Mouse (Mus musculus) MEL (cell line): ENCODE data around the gene Mup6. TPM values are rescaled to one million over a fixed set of nuclear protein-coding genes. Genes with fewer than 3 reads are reported as not detected.

ENCODE experiments used
- DNase-seq: peaks from one replicate; pipeline ENCODE4 v3.0.0; 2011; ENCODE audit warnings: low read depth, low spot score
- H3K27ac ChIP-seq: 2 replicates; pipeline ENCODE4 v1.5.1; 2012; ENCODE audit warnings: low read depth, mild to moderate bottlenecking, control low read depth, low read length, moderate library complexity; ENCODE audit not compliant: control insufficient read depth
- H3K27me3 ChIP-seq, 2 experiments: fragments of 150-350 bp in 1 of 2; sonication (generic) in 1 of 2; 2 replicates each; pipeline ENCODE4 v1.6.1; 2012; ENCODE audit warnings: low read length in 2 of 2, mild to moderate bottlenecking in 2 of 2, improper control_type of control experiment in 1 of 2, moderate library complexity in 1 of 2; ENCODE audit not compliant: insufficient read depth in 2 of 2, control insufficient read depth in 1 of 2
- H3K36me3 ChIP-seq, 2 experiments: 2 replicates each; pipeline ENCODE4 v1.6.1; 2012 to 2014; ENCODE audit warnings: low read length in 2 of 2, improper control_type of control experiment in 1 of 2, inconsistent platforms in 1 of 2, mild to moderate bottlenecking in 1 of 2; ENCODE audit not compliant: insufficient read depth in 2 of 2, control insufficient read depth in 1 of 2
- H3K4me1 ChIP-seq, 2 experiments: fragments of 150-350 bp in 1 of 2; sonication (generic) in 1 of 2; 2 replicates each; pipeline ENCODE4 v1.6.1; 2012; ENCODE audit warnings: low read length in 2 of 2, improper control_type of control experiment in 1 of 2, mild to moderate bottlenecking in 1 of 2; ENCODE audit not compliant: insufficient read depth in 2 of 2, control insufficient read depth in 1 of 2
- H3K4me3 ChIP-seq, 2 experiments: fragments of 150-350 bp in 1 of 2; sonication (generic) in 1 of 2; 2 replicates each; pipeline ENCODE4 v1.5.1; 2012; ENCODE audit warnings: low read depth in 2 of 2, low read length in 2 of 2, mild to moderate bottlenecking in 2 of 2, moderate library complexity in 2 of 2, control low read depth in 1 of 2, improper control_type of control experiment in 1 of 2; ENCODE audit not compliant: control insufficient read depth in 1 of 2, insufficient read depth in 1 of 2
- H3K79me2 ChIP-seq: 2 replicates; pipeline ENCODE4 v1.6.1; 2012; ENCODE audit warnings: mild to moderate bottlenecking, low read length, moderate library complexity; ENCODE audit not compliant: control insufficient read depth, poor library complexity, insufficient read depth
- H3K9ac ChIP-seq: 2 replicates; pipeline ENCODE4 v1.6.1; 2012; ENCODE audit warnings: low read depth, mild to moderate bottlenecking, control low read depth, low read length, moderate library complexity; ENCODE audit not compliant: control insufficient read depth, poor library complexity, severe bottlenecking
- H3K9me3 ChIP-seq: fragments of 150-350 bp; sonication (generic); replicated peaks from 2 replicates; pipeline ENCODE4 v1.6.1; 2012; ENCODE audit warnings: mild to moderate bottlenecking, low read length, improper control_type of control experiment, moderate library complexity; ENCODE audit not compliant: insufficient read depth
- E2F4 ChIP-seq: IDR thresholded peaks from 2 replicates; pipeline ENCODE4 v1.6.1; 2011; ENCODE audit warnings: low read depth, low read length, improper control_type of control experiment, borderline replicate concordance
- ELF1 ChIP-seq: IDR thresholded peaks from 2 replicates; pipeline ENCODE4 v1.6.1; 2014; ENCODE audit warnings: low read depth, mild to moderate bottlenecking, inconsistent platforms, low read length, improper control_type of control experiment, moderate library complexity
- EP300 ChIP-seq, 2 experiments: IDR thresholded peaks; 2 replicates each; pipeline ENCODE4 v1.6.1; 2011; ENCODE audit warnings: improper control_type of control experiment in 2 of 2, low read length in 2 of 2, low read depth in 1 of 2, mild to moderate bottlenecking in 1 of 2
- ETS1 ChIP-seq: IDR thresholded peaks from 2 replicates; pipeline ENCODE4 v1.6.1; 2012; ENCODE audit warnings: low read depth, mild to moderate bottlenecking, inconsistent platforms, low read length, improper control_type of control experiment, moderate library complexity
- GABPA ChIP-seq: IDR thresholded peaks from 2 replicates; pipeline ENCODE4 v1.6.1; 2012; ENCODE audit warnings: low read depth, mild to moderate bottlenecking, inconsistent platforms, low read length, improper control_type of control experiment, moderate library complexity
- MAFK ChIP-seq: IDR thresholded peaks from 2 replicates; pipeline ENCODE4 v1.6.1; 2011; ENCODE audit warnings: low read depth, mild to moderate bottlenecking, low read length, improper control_type of control experiment, borderline replicate concordance
- MAX ChIP-seq: IDR thresholded peaks from 2 replicates; pipeline ENCODE4 v1.6.1; 2011; ENCODE audit warnings: low read length, improper control_type of control experiment
- MYB ChIP-seq: IDR thresholded peaks from 2 replicates; pipeline ENCODE4 v1.6.1; 2011; ENCODE audit warnings: mild to moderate bottlenecking, low read depth, low read length, improper control_type of control experiment
- NELFE ChIP-seq: IDR thresholded peaks from 2 replicates; pipeline ENCODE4 v1.6.1; 2011; ENCODE audit warnings: low read depth, low read length, improper control_type of control experiment
- NRF1 ChIP-seq: IDR thresholded peaks from 2 replicates; pipeline ENCODE4 v1.6.1; 2014; ENCODE audit warnings: low read depth, mild to moderate bottlenecking, inconsistent platforms, low read length, improper control_type of control experiment, moderate library complexity; ENCODE audit not compliant: poor library complexity, insufficient read depth, severe bottlenecking
- POLR2AphosphoS2 ChIP-seq: IDR thresholded peaks from 2 replicates; pipeline ENCODE4 v1.6.1; 2011; ENCODE audit warnings: low read length, improper control_type of control experiment
- RCOR1 ChIP-seq: IDR thresholded peaks from 2 replicates; pipeline ENCODE4 v1.6.1; 2012; ENCODE audit warnings: low read depth, mild to moderate bottlenecking, inconsistent platforms, low read length, improper control_type of control experiment
- TBP ChIP-seq: IDR thresholded peaks from 2 replicates; pipeline ENCODE4 v1.8.0; 2011; ENCODE audit warnings: low read depth, low read length, improper control_type of control experiment
- TCF12 ChIP-seq: IDR thresholded peaks from 2 replicates; pipeline ENCODE4 v1.6.1; 2014; ENCODE audit warnings: low read depth, mild to moderate bottlenecking, inconsistent platforms, low read length, improper control_type of control experiment, moderate library complexity
- ZKSCAN1 ChIP-seq: IDR thresholded peaks from 2 replicates; pipeline ENCODE4 v1.6.1; 2012; ENCODE audit warnings: low read depth, mild to moderate bottlenecking, inconsistent platforms, low read length, improper control_type of control experiment, moderate library complexity
- ZMIZ1 ChIP-seq: IDR thresholded peaks from 2 replicates; pipeline ENCODE4 v1.6.1; 2012; ENCODE audit warnings: low read depth, mild to moderate bottlenecking, inconsistent platforms, low read length, improper control_type of control experiment, moderate library complexity
- polyA plus RNA-seq, 2 experiments: library from polyadenylated mRNA; stranded (reverse) in 1 of 2; unstranded in 1 of 2; fragments of >175 nt in 1 of 2; fragments of >200 nt in 1 of 2; gene quantifications; 2 replicates each; pipeline versions ENCODE4 v1.2.1 to v1.2.4; 2012; ENCODE audit warnings: low replicate concordance in 2 of 2, low read depth in 1 of 2; ENCODE audit not compliant: insufficient read length in 2 of 2, insufficient read depth in 1 of 2, missing spikeins in 1 of 2
- total RNA-seq: library from RNA; depleted of rRNA; stranded (reverse); fragments of 300-350 nt; gene quantifications from 2 replicates; pipeline ENCODE4 v1.2.3, GENCODE M21; 2012; rRNA removed

Gene Mup6
- total RNA-seq (not detected in 2 replicates), polyA plus RNA-seq (not detected)

GRCm38 (mm10) chr4:59963405-59964344 lies at the start of gene Mup6:
TSS of gene Mup6 (plus strand) at chr4:59964294.
- Histone ChIP-seq H3K9me3 (no peaks in the 10 kb centered on the region), H3K27ac (no peak within 1 kb of the TSS)

GRCm38 (mm10) chr4:59914608-59915403 lies 49.3 kb upstream of the Mup6 start, which contains the start of gene Slc46a2:
TSS of gene Slc46a2 (minus strand) at chr4:59915056.
- H3K4me1 ChIP-seq: no peaks in the 10 kb centered on the region
- TF ChIP-seq POLR2AphosphoS2 (no peak), TBP (no peak), E2F4 (no peak), GABPA (no peak), ETS1 (no peak), NRF1 (no peak), ZKSCAN1 (no peak), MAX (no peak), NELFE (no peak), ELF1 (no peak), ZMIZ1 (no peak), EP300 (IDR thresholded peaks at IDR 0.05; ENCODE audit: low read depth in 1 of 2, low read length in 2 of 2) (no peak), RCOR1 (no peak), MYB (no peak), TCF12 (no peak), MAFK (no peak)
- no peaks in the 10 kb centered on the region for H3K9me3 ChIP-seq
- no peak within 1 kb of the TSS for H3K4me3 ChIP-seq
- H3K9ac ChIP-seq: no peak within 1 kb of the TSS
- H3K27ac ChIP-seq: no peak within 1 kb of the TSS
- no peaks in the 10 kb centered on the region for H3K36me3 ChIP-seq
- peaks cover 0 to 4% of the 10 kb centered on the region in 2 experiments; a peak in 3 of 4 replicates for H3K27me3 ChIP-seq
- no peaks in the 10 kb centered on the region for H3K79me2 ChIP-seq
- DNase-seq: no peak

More at GRCm38 (mm10) chr4:59963405-59964344, at the start of gene Mup6:
- Histone ChIP-seq H3K36me3 (no peaks in the 10 kb centered on the region), H3K4me3 (no peak within 1 kb of the TSS), H3K27me3 (no peaks in the 10 kb centered on the region; a peak in 2 of 4 replicates), H3K4me1 (no peaks in the 10 kb centered on the region)
- no peak for DNase-seq
- TF ChIP-seq TBP (no peak), ETS1 (no peak)
- TF ChIP-seq, all 39 proteins: peak for 0
- no peaks in the 10 kb centered on the region for H3K79me2 ChIP-seq
- H3K9ac ChIP-seq: no peak within 1 kb of the TSS
